Mouse (Mus musculus): ENCODE results near the gene Aox4. TPM values are rescaled to one million over a fixed set of nuclear protein-coding genes. Genes with fewer than 3 reads are reported as not detected.

Aox4 gene
- polyA plus RNA-seq, 1 experiment from 2014 or later, result 0.30 TPM

DNA sequence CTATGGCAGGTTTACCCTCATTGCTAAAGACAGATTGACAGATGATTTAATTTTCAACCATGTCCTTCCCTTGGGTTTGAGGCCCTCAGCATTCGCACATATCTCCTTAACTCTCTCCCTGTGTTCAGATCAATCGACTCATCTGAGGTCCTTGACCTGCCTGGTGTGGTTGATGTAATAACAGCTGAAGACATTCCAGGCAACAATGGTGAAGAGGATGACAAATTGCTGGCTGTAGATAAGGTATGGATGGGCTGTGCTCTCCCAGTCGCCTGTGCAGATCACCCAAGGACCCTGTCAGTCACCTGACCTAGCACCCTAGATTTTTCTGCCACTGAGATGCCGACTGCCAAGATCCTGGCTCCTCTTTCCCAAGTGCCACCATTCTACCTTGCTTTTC, 99.7 kb downstream of the Aox4 start:
- H3K4me3 ChIP-seq (ENCODE audit: low read depth, low read length), result no peak overlapping the region
- H3K9ac ChIP-seq (replicated peaks; ENCODE audit: low read depth, low read length), result no peak overlapping the region
- no peak for ATAC-seq (ENCODE audit: insufficient number of reproducible peaks, insufficient read depth, low FRiP score, low read depth)
- no peak overlapping the region for H3K4me2 ChIP-seq (replicated peaks; ENCODE audit: low read depth, low read length)
- H3K9me3 ChIP-seq (ENCODE audit: control insufficient read depth, low read depth, low read length), result no peaks in the 10 kb centered on the region
- no peaks in the 10 kb centered on the region for H3K4me1 ChIP-seq (ENCODE audit: control insufficient read depth, insufficient read depth, low read length)
- H3K27ac ChIP-seq (ENCODE audit: low read length), result no peak overlapping the region
- no peaks in the 10 kb centered on the region for H3K36me3 ChIP-seq (ENCODE audit: control insufficient read depth, insufficient read depth, low read length)
- no peaks in the 10 kb centered on the region for H3K27me3 ChIP-seq (ENCODE audit: control insufficient read depth, insufficient read depth, low read length)
- WGBS, result 56% methylated on average over 4 of the region's 4 CpGs

DNA sequence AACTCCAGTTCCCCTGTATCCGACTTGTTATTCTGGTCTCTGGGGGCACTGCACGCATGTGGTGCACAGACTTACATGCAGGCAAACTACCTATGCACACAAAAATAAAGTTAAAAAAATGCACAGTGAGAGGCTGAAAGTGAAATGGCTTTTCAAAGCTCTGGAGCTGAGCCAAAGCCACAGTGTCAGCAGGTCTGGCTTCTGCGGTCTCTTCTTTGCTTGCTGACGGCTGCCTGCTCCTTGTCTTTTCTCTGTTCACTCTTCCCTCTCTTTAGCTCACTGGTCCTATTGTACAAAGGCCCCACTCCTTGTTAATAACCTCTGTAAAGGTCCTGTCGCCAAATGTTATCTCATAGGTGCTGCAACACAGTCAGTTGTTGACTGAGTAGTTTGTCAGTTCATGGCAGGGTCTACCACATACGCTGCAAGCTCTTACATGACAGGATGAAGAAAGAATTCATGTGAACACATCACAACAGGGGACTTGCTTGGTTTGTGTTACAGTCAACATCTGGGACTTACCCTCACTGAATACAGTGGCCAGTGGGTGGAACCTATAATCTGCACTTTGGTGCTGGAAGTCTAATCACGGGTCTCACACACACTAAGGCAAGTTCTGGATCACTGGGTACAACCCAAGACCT, 101.1 kb downstream of the Aox4 start:
- no peaks in the 10 kb centered on the region for H3K4me1 ChIP-seq (ENCODE audit: control insufficient read depth, insufficient read depth, low read length)
- H3K27me3 ChIP-seq (ENCODE audit: control insufficient read depth, insufficient read depth, low read length), result no peaks in the 10 kb centered on the region
- H3K27ac ChIP-seq (ENCODE audit: low read length), result no peak overlapping the region
- no peak overlapping the region for H3K4me2 ChIP-seq (replicated peaks; ENCODE audit: low read depth, low read length)
- H3K9me3 ChIP-seq (ENCODE audit: control insufficient read depth, low read depth, low read length), result no peaks in the 10 kb centered on the region
- WGBS, result 76% methylated on average over 7 of the region's 7 CpGs
- no peak overlapping the region for H3K9ac ChIP-seq (replicated peaks; ENCODE audit: low read depth, low read length)
- no peaks in the 10 kb centered on the region for H3K36me3 ChIP-seq (ENCODE audit: control insufficient read depth, insufficient read depth, low read length)
- no peak overlapping the region for H3K4me3 ChIP-seq (ENCODE audit: low read depth, low read length)
- no peak for ATAC-seq (ENCODE audit: insufficient number of reproducible peaks, insufficient read depth, low FRiP score, low read depth)

GRCm38 (mm10) chr1:58313173-58313572, 103.0 kb downstream of the Aox4 start:
- no peaks in the 10 kb centered on the region for H3K27me3 ChIP-seq (ENCODE audit: control insufficient read depth, insufficient read depth, low read length)
- ATAC-seq (ENCODE audit: insufficient number of reproducible peaks, insufficient read depth, low FRiP score, low read depth), result no peak
- no peak overlapping the region for H3K4me2 ChIP-seq (replicated peaks; ENCODE audit: low read depth, low read length)
- no peaks in the 10 kb centered on the region for H3K9me3 ChIP-seq (ENCODE audit: control insufficient read depth, low read depth, low read length)
- WGBS, result 85% methylated on average over 8 of the region's 8 CpGs
- H3K4me3 ChIP-seq (ENCODE audit: low read depth, low read length), result no peak overlapping the region
- H3K4me1 ChIP-seq (ENCODE audit: control insufficient read depth, insufficient read depth, low read length), result no peaks in the 10 kb centered on the region
- no peak overlapping the region for H3K27ac ChIP-seq (ENCODE audit: low read length)
- H3K36me3 ChIP-seq (ENCODE audit: control insufficient read depth, insufficient read depth, low read length), result no peaks in the 10 kb centered on the region
- H3K9ac ChIP-seq (replicated peaks; ENCODE audit: low read depth, low read length), result no peak overlapping the region

DNA sequence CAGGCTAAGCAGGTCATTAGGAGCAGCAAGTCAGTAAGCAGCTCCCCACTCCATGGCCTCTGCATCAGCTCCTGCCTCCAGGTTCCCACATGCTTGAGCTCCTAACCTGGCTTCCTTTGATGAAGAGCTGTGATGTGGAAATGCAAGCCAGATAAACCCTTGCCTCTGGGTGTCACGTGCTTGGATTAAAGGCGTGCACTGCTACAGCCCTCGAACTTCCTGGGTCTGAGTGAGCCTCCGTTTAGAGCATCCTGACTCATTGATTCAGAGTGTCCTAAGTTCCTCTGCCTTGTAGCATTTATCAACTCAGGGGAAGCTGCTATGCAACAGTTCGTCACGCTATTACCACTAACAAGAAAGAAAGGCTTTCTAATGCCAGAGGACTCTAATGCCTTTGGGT, 105.3 kb downstream of the Aox4 start:
- H3K4me1 ChIP-seq (ENCODE audit: control insufficient read depth, insufficient read depth, low read length), result no peaks in the 10 kb centered on the region
- H3K4me2 ChIP-seq (replicated peaks; ENCODE audit: low read depth, low read length), result no peak overlapping the region
- no peak for ATAC-seq (ENCODE audit: insufficient number of reproducible peaks, insufficient read depth, low FRiP score, low read depth)
- no peaks in the 10 kb centered on the region for H3K27me3 ChIP-seq (ENCODE audit: control insufficient read depth, insufficient read depth, low read length)
- no peaks in the 10 kb centered on the region for H3K36me3 ChIP-seq (ENCODE audit: control insufficient read depth, insufficient read depth, low read length)
- H3K9me3 ChIP-seq (ENCODE audit: control insufficient read depth, low read depth, low read length), result no peaks in the 10 kb centered on the region
- H3K9ac ChIP-seq (replicated peaks; ENCODE audit: low read depth, low read length), result no peak overlapping the region
- no peak overlapping the region for H3K4me3 ChIP-seq (ENCODE audit: low read depth, low read length)
- H3K27ac ChIP-seq (ENCODE audit: low read length), result no peak overlapping the region
- WGBS, result 63% methylated on average over 6 of the region's 6 CpGs

Other genes starting within 250 kb of the Aox4 start
- gene Sgo2a, start 214.4 kb upstream of the Aox4 start, polyA plus RNA-seq (2014; fragmentation: Nextera tagmentation; extraction: Ambion mirVana), result 20.1 and 20.4 TPM in 2 replicates
- 14.0 and 17.2 TPM in 2 replicates for gene Kctd18, start 191.4 kb upstream of the Aox4 start, polyA plus RNA-seq (2014; fragmentation: Nextera tagmentation; extraction: Ambion mirVana)
- gene Aox1, start 180.5 kb upstream of the Aox4 start, polyA plus RNA-seq (2014; fragmentation: Nextera tagmentation; extraction: Ambion mirVana), result 0.10 and 0.25 TPM in 2 replicates
- gene Aox3, start 97.3 kb upstream of the Aox4 start, polyA plus RNA-seq (2014; fragmentation: Nextera tagmentation; extraction: Ambion mirVana), result 0.74 and 1.4 TPM in 2 replicates
- 0.10 TPM in 2 replicates for gene Aox2, start 67.9 kb downstream of the Aox4 start, polyA plus RNA-seq (2014; fragmentation: Nextera tagmentation; extraction: Ambion mirVana)
- gene Bzw1, start 182.5 kb downstream of the Aox4 start, polyA plus RNA-seq (2014; fragmentation: Nextera tagmentation; extraction: Ambion mirVana), result 362 and 409 TPM in 2 replicates
- gene Clk1, start 213.7 kb downstream of the Aox4 start, polyA plus RNA-seq (2014; fragmentation: Nextera tagmentation; extraction: Ambion mirVana), result 245 and 254 TPM in 2 replicates
- gene Nif3l1, start 234.8 kb downstream of the Aox4 start, polyA plus RNA-seq (2014; fragmentation: Nextera tagmentation; extraction: Ambion mirVana), result 46.1 and 46.2 TPM in 2 replicates
- gene Ppil3, start 235.1 kb downstream of the Aox4 start, polyA plus RNA-seq (2014; fragmentation: Nextera tagmentation; extraction: Ambion mirVana), result 54.5 and 58.5 TPM in 2 replicates